Mouse (Mus musculus): Measurements from ENCODE around the gene Prtg.

Prtg gene

GRCm38 (mm10) chr9:72867434-72867833 is 60.8 kb downstream of the Prtg start:
- DNase-seq = no peak

GRCm38 (mm10) chr9:72868774-72869173 is 62.1 kb downstream of the Prtg start:
- no peak for DNase-seq

GRCm38 (mm10) chr9:72871506-72872297 is 65.0 kb downstream of the Prtg start:
- no peak for DNase-seq

GRCm38 (mm10) chr9:72872298-72873130 is 65.8 kb downstream of the Prtg start:
- DNase-seq = no peak

- no peak for DNase-seq
These were observed 69.2 kb downstream of the Prtg start for GRCm38 (mm10) chr9:72875878-72876277.

- no peak for DNase-seq
These were observed 71.2 kb downstream of the Prtg start for GRCm38 (mm10) chr9:72877905-72878304.

GRCm38 (mm10) chr9:72878656-72879055 is 72.0 kb downstream of the Prtg start:
- DNase-seq = no peak

- DNase-seq = no peak
These were observed 72.9 kb downstream of the Prtg start for GRCm38 (mm10) chr9:72879601-72880000.

- no peak for DNase-seq
These were observed 73.7 kb downstream of the Prtg start for GRCm38 (mm10) chr9:72880225-72880960.

- DNase-seq = peak; percentile 5
These were observed 74.5 kb downstream of the Prtg start for GRCm38 (mm10) chr9:72881026-72881768.

- DNase-seq = peak; percentile 8
These were observed 77.3 kb downstream of the Prtg start for GRCm38 (mm10) chr9:72883940-72884339.

GRCm38 (mm10) chr9:72889777-72890176 is 83.1 kb downstream of the Prtg start:
- peak; percentile 6 for DNase-seq

GRCm38 (mm10) chr9:72890499-72891085 is 83.9 kb downstream of the Prtg start:
- DNase-seq = no peak

GRCm38 (mm10) chr9:72892761-72893160 is 86.1 kb downstream of the Prtg start:
- no peak for DNase-seq

- no peak for DNase-seq
These were observed 88.2 kb downstream of the Prtg start for GRCm38 (mm10) chr9:72894796-72895352.

- no peak for DNase-seq
These were observed 95.4 kb downstream of the Prtg start for GRCm38 (mm10) chr9:72902057-72902456.

- DNase-seq = no peak
These were observed 95.9 kb downstream of the Prtg start for GRCm38 (mm10) chr9:72902611-72903010.

- no peak for DNase-seq
These were observed 100.0 kb downstream of the Prtg start for GRCm38 (mm10) chr9:72906693-72907103.

- no peak for DNase-seq
These were observed 104.7 kb downstream of the Prtg start for GRCm38 (mm10) chr9:72911381-72911780.

- no peak for DNase-seq
These were observed 106.9 kb downstream of the Prtg start for GRCm38 (mm10) chr9:72913551-72913950.

- DNase-seq = no peak
These were observed 109.1 kb downstream of the Prtg start for GRCm38 (mm10) chr9:72915728-72916127.

- DNase-seq = no peak
These were observed 116.4 kb downstream of the Prtg start for GRCm38 (mm10) chr9:72923068-72923467.
